Mouse (Mus musculus) spleen, postnatal 10 days (tissue): ENCODE results near the gene Gng7.

Experiments
- DNase-seq, 2 experiments: peaks; one replicate each; pipeline ENCODE4 v3.0.0; 2021 to 2022; ENCODE audit warnings: low spot score in 2 of 2

Gng7 gene

DNA sequence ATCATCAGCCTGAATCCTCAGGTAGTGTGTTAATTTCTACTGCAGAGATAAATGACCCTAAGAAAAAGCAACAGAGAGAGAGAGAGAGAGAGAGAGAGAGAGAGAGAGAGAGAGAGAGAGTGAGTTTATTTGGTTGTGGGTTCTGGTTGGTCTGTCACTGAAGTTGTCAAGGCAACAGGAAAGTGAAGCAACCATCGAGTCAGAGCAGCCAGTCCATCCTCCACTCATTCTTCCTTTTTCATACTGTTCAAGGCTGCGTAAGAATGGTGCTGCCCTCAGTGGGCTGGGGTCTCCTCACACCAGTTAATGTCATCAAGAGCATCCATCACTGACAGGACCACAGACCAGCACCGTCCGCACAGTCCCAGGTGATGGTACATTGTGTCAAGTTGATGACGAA lies 70.5 kb downstream of the Gng7 start:
- DNase-seq, result no peak

GRCm38 (mm10) chr10:80943701-80944100 lies 71.0 kb downstream of the Gng7 start:
- DNase-seq, result no peak

- no peak for DNase-seq
These were observed 71.8 kb downstream of the Gng7 start for GRCm38 (mm10) chr10:80942919-80943318.

DNA sequence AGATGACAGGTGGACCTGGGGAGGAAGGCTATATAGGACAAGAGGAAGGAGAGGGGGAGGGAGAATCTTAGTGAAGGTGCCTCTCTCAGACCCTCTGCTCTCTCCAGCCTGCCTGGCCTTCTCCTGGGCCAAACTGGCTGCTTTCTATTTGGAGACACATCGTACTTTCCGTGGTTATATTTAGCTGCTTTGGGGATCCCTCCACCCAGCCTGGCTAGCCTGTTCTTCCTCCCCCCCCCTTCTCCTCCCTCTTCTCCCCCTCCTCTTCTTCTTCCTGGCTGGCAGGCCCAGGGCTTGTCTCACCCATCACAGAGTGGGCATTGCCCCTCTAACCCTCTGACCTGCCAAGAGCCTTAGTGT lies 73.8 kb downstream of the Gng7 start:
- DNase-seq, result no peak

DNA sequence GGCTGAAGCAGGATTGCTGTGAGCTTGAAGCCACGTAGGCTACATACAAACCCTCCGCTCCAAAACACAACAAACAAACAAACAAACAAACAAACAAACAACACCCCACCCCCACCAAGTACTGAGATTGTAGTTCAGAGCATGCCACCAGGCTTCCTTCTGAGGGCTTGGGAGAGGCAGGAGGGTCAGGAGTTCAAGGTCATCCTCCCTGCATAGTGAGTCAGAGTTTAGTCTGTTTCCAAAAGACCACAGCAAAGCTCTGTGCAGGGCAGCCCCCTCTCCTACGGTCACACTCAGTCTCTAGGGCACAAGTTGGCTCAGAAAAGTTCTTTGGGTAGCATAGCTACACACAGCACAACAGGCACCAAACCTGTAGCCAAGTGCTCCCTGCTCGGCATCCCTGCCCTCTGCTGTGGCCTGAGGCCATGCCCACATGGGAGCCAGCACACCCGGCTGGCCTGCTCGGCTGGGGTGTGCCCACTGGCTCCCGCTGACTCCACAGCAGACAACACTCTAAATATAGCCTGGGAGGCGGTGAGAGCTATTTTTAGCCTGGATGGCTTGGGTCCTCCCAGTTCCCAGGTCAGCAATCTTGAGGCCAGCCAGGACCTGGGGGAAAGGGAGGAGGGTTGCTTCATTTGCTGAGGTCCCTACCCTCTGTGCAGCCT lies 74.3 kb downstream of the Gng7 start:
- no peak for DNase-seq

- DNase-seq, result peak; percentile 51 to 81
These were observed 75.1 kb downstream of the Gng7 start for GRCm38 (mm10) chr10:80939671-80940070.

GRCm38 (mm10) chr10:80938831-80939550 lies 75.8 kb downstream of the Gng7 start:
- DNase-seq, result no peak

GRCm38 (mm10) chr10:80937646-80938045 lies 77.1 kb downstream of the Gng7 start:
- DNase-seq, result peak in 1 of 2 experiments; percentile 47

DNA sequence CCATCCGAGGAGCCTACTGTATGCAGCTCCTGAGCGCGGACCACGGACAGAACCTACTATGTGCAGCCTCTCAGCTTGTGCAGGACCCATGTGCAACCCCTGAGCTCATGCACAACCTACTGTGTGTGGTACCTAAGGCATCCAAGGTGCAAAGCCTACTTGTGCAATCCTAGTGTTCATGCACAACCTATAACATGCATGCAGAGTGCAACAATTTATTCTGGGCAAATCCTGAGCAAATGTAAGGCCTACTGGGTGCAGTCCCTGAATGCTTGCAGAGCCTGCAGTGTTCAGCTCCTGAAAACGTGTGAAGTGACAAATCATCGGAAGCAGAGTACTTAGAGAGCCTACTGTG lies 78.0 kb downstream of the Gng7 start:
- DNase-seq, result no peak

DNA sequence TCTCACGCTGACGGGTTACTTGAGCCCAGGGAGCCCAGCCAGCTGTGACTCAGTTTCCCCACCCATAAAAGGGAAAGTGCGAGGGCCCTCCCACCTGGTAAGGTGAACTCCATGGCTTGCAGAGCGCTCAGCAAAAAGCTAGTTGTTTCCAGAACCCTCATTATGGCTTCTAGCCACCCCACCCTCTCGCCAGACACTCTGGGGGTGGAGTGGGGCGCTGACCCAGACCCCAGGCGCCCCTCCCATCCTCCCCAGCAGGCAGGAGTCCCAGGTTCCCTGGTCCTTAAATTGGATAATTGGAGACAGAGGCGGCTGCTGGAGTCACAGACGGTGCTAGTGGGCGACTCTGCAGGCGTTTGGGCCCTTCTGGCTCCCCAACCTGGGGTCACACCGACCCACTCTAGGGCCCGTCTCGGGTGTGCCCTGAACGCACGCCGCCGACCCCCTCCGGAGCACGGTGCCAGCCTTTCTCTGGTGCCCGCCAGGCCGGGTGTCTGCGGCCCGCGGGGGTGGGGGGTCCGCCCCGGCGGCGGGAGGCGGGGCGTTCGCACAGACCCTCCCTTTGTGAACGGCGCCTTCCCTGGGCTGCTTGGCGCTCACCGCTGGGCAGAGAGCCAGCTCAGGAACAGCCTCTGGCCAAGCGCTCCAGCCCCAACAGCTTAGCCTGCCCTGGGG lies 78.5 kb downstream of the Gng7 start:
- no peak for DNase-seq

DNA sequence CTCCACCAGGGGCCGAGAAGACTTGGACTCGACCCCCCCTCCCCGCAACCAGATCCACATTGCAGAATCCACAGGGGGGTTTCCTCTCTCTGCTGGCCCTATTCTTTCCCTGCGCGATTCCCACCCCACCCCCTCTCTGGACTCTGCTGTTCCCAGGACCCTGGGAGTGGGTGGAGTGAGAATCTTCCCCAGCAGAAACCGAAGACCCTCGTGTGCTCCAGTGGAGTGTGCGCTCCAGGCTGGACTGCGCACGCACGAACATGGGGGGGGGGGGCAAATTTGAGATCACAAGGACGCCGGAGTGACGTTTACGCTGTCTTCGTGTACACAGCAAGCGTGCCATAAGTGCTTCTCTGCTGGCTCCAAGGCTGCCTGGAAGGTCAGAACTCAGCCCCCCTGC lies 79.0 kb downstream of the Gng7 start:
- DNase-seq, result no peak

DNA sequence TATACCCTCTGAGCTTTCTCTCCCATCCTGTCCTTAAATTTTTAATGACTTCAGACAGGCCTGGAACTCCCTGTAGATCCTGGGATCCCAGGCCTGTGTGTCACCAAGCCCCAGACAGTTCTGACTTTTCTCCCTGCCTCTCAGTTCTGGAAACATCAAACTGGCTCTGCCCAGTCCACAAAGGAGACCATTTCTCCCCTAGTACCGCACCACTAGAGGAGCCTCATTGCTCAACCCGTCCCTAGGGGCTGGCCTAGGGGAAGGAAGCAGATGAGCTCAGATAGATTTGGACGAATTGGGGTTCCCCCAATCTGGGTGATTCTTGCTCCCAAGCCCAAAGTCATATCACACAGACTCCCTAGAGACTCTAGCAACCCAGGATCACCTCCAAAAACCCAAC lies 79.5 kb downstream of the Gng7 start:
- DNase-seq, result peak in 1 of 2 experiments; percentile 47

GRCm38 (mm10) chr10:80934136-80934985 lies 80.4 kb downstream of the Gng7 start:
- DNase-seq, result no peak

GRCm38 (mm10) chr10:80933421-80933979 lies 81.2 kb downstream of the Gng7 start:
- peak in 1 of 2 experiments; percentile 46 for DNase-seq

DNA sequence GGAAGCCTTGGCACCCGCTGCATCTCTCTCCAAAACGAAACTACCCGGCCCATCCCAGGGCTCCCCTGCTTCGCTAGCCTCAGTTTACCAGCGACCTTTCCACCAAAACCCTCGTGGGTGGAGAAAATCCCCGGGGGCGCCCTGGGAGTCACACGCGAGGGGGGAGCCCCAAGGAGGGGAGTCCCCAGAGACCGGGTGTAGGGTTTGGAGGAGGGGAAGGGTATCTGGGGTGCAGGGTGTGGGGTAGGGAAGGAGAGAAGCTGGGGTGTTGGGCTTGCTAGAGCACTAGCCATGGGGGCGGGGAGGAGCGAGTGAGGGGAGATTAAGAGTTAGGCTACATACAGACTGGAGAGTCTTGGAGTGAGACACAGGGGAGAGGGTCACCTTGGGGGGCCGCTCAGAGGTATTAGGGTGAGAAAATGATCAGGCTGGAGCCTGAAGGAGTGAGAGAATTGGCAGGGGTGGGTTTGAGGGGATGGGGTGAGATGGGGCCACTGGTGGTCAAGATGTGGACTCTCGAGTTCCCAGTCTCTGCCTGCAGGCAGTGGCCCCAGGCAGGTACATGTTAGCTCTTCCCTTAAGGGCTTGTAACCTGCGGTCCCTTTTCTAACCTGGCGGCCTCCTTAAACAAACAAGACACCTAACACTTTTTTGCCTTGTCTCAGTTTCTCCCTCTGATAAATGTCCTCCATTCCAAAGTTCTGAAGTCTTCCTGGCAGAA lies 81.9 kb downstream of the Gng7 start:
- peak in 1 of 2 experiments; percentile 37 for DNase-seq

GRCm38 (mm10) chr10:80932206-80932605 lies 82.5 kb downstream of the Gng7 start:
- DNase-seq, result peak in 1 of 2 experiments; percentile 44

DNA sequence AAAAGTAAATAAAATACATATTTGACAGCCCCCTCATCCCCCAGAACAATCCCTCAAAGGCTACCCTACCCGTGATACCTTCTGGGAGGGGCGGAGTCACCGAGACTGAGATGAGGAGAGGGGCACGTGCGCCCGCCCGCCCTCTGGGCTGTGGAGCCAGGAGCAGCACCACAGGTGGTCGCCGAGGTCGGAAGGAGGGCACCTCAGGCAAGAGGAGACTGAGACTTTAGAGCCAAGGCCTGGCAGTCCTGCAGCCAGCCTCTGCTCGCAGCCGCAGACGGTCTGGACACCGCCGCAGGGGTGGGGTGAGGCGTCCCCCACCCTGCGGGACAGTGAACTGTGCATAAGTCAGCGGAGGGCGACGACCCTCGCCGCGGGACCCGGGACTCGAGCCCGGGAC lies 83.0 kb downstream of the Gng7 start:
- DNase-seq, result no peak

DNA sequence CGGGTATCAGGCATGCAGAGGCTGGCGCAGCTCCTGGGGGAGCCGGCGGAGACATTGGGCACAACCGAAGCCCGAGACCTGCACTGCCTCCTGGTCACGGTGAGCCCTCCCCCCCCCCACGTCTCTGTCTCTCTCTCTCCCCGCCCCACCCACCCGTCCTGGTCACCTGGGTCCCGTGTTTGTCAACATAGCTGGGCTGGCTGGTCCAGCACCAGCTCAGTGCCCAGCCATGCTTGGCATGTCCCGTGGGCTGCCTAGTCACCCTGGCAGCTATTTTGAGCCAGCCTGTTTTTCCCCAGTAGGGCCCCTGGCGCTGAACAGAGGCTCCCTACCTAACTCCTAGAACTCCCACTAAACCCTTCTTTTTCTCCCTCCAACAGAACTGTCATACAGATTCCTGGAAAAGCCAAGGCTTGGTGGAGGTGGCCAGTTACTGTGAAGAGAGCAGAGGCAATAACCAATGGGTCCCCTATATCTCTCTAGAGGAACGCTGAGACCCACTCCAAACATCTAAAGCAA lies 83.5 kb downstream of the Gng7 start:
- no peak for DNase-seq

- peak; percentile 37 to 56 for DNase-seq
These were observed 84.2 kb downstream of the Gng7 start for GRCm38 (mm10) chr10:80930361-80931152.
